Mouse (Mus musculus) erythroblast, embryonic 14.5 days (primary cell): Measurements from ENCODE around the gene Fahd1.

Experiments used
- GATA1 ChIP-seq: IDR thresholded peaks from 2 replicates; pipeline ENCODE4 v1.6.1; 2012; ENCODE audit warnings: low read length, inconsistent platforms, mixed read lengths
- TAL1 ChIP-seq: IDR thresholded peaks from 3 replicates; pipeline ENCODE4 v1.6.1; 2012; ENCODE audit warnings: low read length, inconsistent platforms, mixed read lengths

DNA sequence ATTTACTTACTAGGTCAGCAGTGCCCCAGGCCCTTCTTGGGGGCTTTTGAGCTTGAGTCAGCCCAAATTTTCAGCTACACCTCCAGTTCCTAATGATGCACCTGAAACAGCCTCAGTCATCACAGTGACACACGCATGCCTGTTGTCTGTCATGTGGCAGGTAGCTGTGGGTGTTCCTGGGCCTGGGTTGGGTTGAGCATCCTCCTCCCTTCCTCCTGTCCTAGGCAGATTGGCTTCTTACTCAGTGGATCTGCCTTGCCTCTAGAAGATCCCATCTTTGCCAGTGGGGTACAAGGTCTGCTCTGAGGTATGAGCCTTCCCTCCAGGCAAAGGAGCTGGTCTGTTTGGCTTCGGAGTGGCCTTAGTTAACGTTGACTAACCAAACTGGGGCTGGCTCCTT lies 38.7 kb upstream of the Fahd1 start:
- TF ChIP-seq GATA1 = no peak
- TF ChIP-seq TAL1 = no peak
